In the genomic region with DNA sequence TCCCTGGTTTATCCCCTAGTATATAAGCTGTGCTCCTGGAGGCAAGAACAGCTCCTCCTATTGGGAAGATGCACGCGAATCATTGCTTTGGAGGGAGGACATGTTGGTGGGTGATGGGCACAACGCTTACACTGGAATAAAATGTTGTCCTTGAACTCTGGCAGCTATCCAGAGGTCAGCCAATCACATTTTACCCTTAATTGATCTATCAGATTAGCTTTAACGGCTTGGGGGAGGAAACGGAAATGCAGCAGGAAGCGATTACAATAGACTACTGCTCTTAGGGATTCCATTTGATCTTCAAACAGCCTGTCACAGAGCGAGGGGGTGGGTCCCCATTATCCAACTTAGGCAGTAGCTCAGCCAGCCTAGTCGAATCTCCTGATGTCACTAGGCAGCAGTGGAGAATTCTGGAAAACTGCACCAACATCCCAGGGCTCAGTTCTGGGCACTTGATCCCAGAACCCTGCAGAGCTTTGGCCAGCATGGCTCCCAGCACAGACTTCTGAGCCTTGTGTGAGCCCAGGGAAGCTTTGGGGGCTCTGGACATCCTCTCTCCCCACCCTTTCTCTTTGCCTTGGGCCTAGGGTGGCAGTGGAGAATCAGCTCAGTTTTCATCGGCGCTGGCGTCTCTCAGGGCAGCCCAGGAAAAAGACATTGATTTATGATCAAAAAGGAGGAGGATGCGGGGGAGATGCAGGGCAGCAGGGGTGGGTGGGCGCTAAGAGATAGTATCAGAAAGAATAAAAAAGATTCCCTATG, we compare ENCODE assay signal across 11 mouse cellular contexts.
DNase-seq lines count a peak whose midpoint lies in the region; ATAC-seq and TF ChIP-seq lines count a peak whose summit lies in the region.
"Had no signal": no experiment of that assay in that cellular context is flagged by ENCODE, and none has a peak within 500 bp of the region (broad histone marks: within the 10 kb centered on the region; RNA-seq: fewer than 3 reads in every experiment).

No protein-coding gene starts in this region.

- no peak overlapping the region for H3K4me2 ChIP-seq in lung, postnatal 0 days (replicated peaks; ENCODE audit: low read depth, low read length)
- H3K4me2 ChIP-seq: heart, embryonic 13.5 days had no signal

- 40% methylated on average over 13 of the region's 13 CpGs for whole genome bisulfite sequencing in lung, postnatal 0 days
- 34% methylated on average over 13 of the region's 13 CpGs for WGBS in midbrain, embryonic 10.5 days

- H3K27ac ChIP-seq in lung, postnatal 0 days (ENCODE audit: low read length), result no peak overlapping the region
- H3K27ac ChIP-seq in midbrain, embryonic 10.5 days (replicated peaks), result peak overlapping the region; percentile 67
- H3K27ac ChIP-seq: heart, embryonic 13.5 days had no signal

- H3K4me1 ChIP-seq in lung, postnatal 0 days (ENCODE audit: insufficient read depth, low read depth, low read length), result peaks cover 4% of the 10 kb centered on the region; the same call in 1 of the 2 replicates
- H3K4me1 ChIP-seq in midbrain, embryonic 10.5 days, result peaks cover 39% of the 10 kb centered on the region

- no peaks in the 10 kb centered on the region for H3K9me3 ChIP-seq in lung, postnatal 0 days (ENCODE audit: low read length)
- no peaks in the 10 kb centered on the region for H3K9me3 ChIP-seq in midbrain, embryonic 10.5 days (replicated peaks)
- H3K9me3 ChIP-seq: heart, embryonic 13.5 days had no signal

- no peak overlapping the region for H3K4me3 ChIP-seq in lung, postnatal 0 days (ENCODE audit: low read depth, low read length)
- no peak overlapping the region for H3K4me3 ChIP-seq in midbrain, embryonic 10.5 days
- H3K4me3 ChIP-seq: heart, embryonic 13.5 days; myocyte had no signal

- no peak overlapping the region for H3K9ac ChIP-seq in lung, postnatal 0 days (replicated peaks; ENCODE audit: low read depth)
- H3K9ac ChIP-seq: heart, embryonic 13.5 days had no signal

- no peaks in the 10 kb centered on the region for H3K36me3 ChIP-seq in lung, postnatal 0 days (ENCODE audit: insufficient read depth, low read length)
- no peaks in the 10 kb centered on the region for H3K36me3 ChIP-seq in midbrain, embryonic 10.5 days
- H3K36me3 ChIP-seq: heart, embryonic 13.5 days had no signal

- no peak for TF ChIP-seq EP300 in lung, postnatal 0 days (IDR thresholded peaks at IDR 0.05)

- ATAC-seq in lung, postnatal 0 days, result no peak
- ATAC-seq in granulocyte monocyte progenitor cell, adult 5-6 weeks (replicated peaks; ENCODE audit: poor library complexity, severe bottlenecking), result no peak

- no peaks in the 10 kb centered on the region for H3K27me3 ChIP-seq in lung, postnatal 0 days (replicated peaks; ENCODE audit: insufficient read depth, low read length)
- peaks cover 74% of the 10 kb centered on the region for H3K27me3 ChIP-seq in midbrain, embryonic 10.5 days (ENCODE audit: low read depth, poor library complexity, severe bottlenecking)

- DNase-seq in lung, postnatal 0 days (ENCODE audit: low spot score), result no peak
- no peak for DNase-seq in lung, postnatal 36 days
- DNase-seq in embryo, embryonic 11 days, result peak; percentile 50
- peak; percentile 34 for DNase-seq in midbrain, embryonic 10.5 days (ENCODE audit: low spot score)
- no peak for DNase-seq in left cerebral cortex, adult 18-20 months (ENCODE audit: low spot score in 2 of 2)
- no peak for DNase-seq in layer of hippocampus, adult 9-11 months
- DNase-seq: lung, adult 2 months; right cerebral cortex, postnatal 4 days had no signal

- peak; percentile 17; the same call in 1 of the 2 replicates for TF ChIP-seq CTCF in lung, postnatal 0 days (IDR thresholded peaks at IDR 0.05)

Comparison
In these comparisons a context has a peak if more than half of its experiments do, and no peak if none do; other contexts are left out.
1. DNase-seq: peak in embryo, embryonic 11 days (single experiment) and midbrain, embryonic 10.5 days (single experiment); none in lung, postnatal 0 days (single experiment), lung, postnatal 36 days (single experiment), left cerebral cortex, adult 18-20 months (0 of 2) and layer of hippocampus, adult 9-11 months (single experiment).